Mouse (Mus musculus): ENCODE data around the gene Nxph1. TPM values are rescaled to one million over a fixed set of nuclear protein-coding genes. Genes with fewer than 3 reads are reported as not detected.

The Nxph1 gene
- polyA plus RNA-seq, 1 experiment = not detected

- Histone ChIP-seq H3K4me3 (ENCODE audit: low read depth, low read length) (no peak overlapping the region), H3K4me1 (ENCODE audit: control insufficient read depth, insufficient read depth, low read length) (no peaks in the 10 kb centered on the region), H3K36me3 (ENCODE audit: control insufficient read depth, insufficient read depth, low read length, poor library complexity, severe bottlenecking) (no peaks in the 10 kb centered on the region), H3K9ac (ENCODE audit: low read depth, poor library complexity, severe bottlenecking) (no peak overlapping the region), H3K27me3 (ENCODE audit: control insufficient read depth, insufficient read depth, low read length, poor library complexity, severe bottlenecking) (no peaks in the 10 kb centered on the region), H3K27ac (ENCODE audit: insufficient read depth, low read length) (no peak overlapping the region), H3K9me3 (replicated peaks; ENCODE audit: control insufficient read depth, insufficient read depth, low read length, poor library complexity, severe bottlenecking) (no peaks in the 10 kb centered on the region)
- TF ChIP-seq EP300 (IDR thresholded peaks at IDR 0.05; ENCODE audit: insufficient read depth, low read depth, low read length) = no peak
- no peak for TF ChIP-seq CTCF (IDR thresholded peaks at IDR 0.05; ENCODE audit: low read depth, low read length)
- no peak for TF ChIP-seq POLR2A (IDR thresholded peaks at IDR 0.05; ENCODE audit: insufficient read depth, low read length)
These were observed 262.5 kb downstream of the Nxph1 start for GRCm38 (mm10) chr6:9210730-9211129.

- Histone ChIP-seq H3K36me3 (ENCODE audit: control insufficient read depth, insufficient read depth, low read length, poor library complexity, severe bottlenecking) (no peaks in the 10 kb centered on the region), H3K27me3 (ENCODE audit: control insufficient read depth, insufficient read depth, low read length, poor library complexity, severe bottlenecking) (no peaks in the 10 kb centered on the region), H3K9ac (ENCODE audit: low read depth, poor library complexity, severe bottlenecking) (no peak overlapping the region), H3K9me3 (replicated peaks; ENCODE audit: control insufficient read depth, insufficient read depth, low read length, poor library complexity, severe bottlenecking) (no peaks in the 10 kb centered on the region), H3K27ac (ENCODE audit: insufficient read depth, low read length) (no peak overlapping the region), H3K4me1 (ENCODE audit: control insufficient read depth, insufficient read depth, low read length) (no peaks in the 10 kb centered on the region), H3K4me3 (ENCODE audit: low read depth, low read length) (no peak overlapping the region)
- TF ChIP-seq POLR2A (IDR thresholded peaks at IDR 0.05; ENCODE audit: insufficient read depth, low read length) (no peak), EP300 (IDR thresholded peaks at IDR 0.05; ENCODE audit: insufficient read depth, low read depth, low read length) (no peak), CTCF (IDR thresholded peaks at IDR 0.05; ENCODE audit: low read depth, low read length) (no peak)
These were observed 272.7 kb downstream of the Nxph1 start for GRCm38 (mm10) chr6:9220724-9221453.

- no peak overlapping the region for H3K4me3 ChIP-seq (ENCODE audit: low read depth, low read length)
- no peaks in the 10 kb centered on the region for H3K36me3 ChIP-seq (ENCODE audit: control insufficient read depth, insufficient read depth, low read length, poor library complexity, severe bottlenecking)
- no peak overlapping the region for H3K27ac ChIP-seq (ENCODE audit: insufficient read depth, low read length)
- no peaks in the 10 kb centered on the region for H3K27me3 ChIP-seq (ENCODE audit: control insufficient read depth, insufficient read depth, low read length, poor library complexity, severe bottlenecking)
- H3K9ac ChIP-seq (ENCODE audit: low read depth, poor library complexity, severe bottlenecking) = no peak overlapping the region
- H3K4me1 ChIP-seq (ENCODE audit: control insufficient read depth, insufficient read depth, low read length) = no peaks in the 10 kb centered on the region
- no peak for TF ChIP-seq CTCF (IDR thresholded peaks at IDR 0.05; ENCODE audit: low read depth, low read length)
- TF ChIP-seq EP300 (IDR thresholded peaks at IDR 0.05; ENCODE audit: insufficient read depth, low read depth, low read length) = no peak
- TF ChIP-seq POLR2A (IDR thresholded peaks at IDR 0.05; ENCODE audit: insufficient read depth, low read length) = no peak
- H3K9me3 ChIP-seq (replicated peaks; ENCODE audit: control insufficient read depth, insufficient read depth, low read length, poor library complexity, severe bottlenecking) = no peaks in the 10 kb centered on the region
These were observed 286.6 kb downstream of the Nxph1 start for GRCm38 (mm10) chr6:9234802-9235201.

GRCm38 (mm10) chr6:9267998-9268397 is 319.8 kb downstream of the Nxph1 start:
- Histone ChIP-seq H3K27me3 (ENCODE audit: control insufficient read depth, insufficient read depth, low read length, poor library complexity, severe bottlenecking) (no peaks in the 10 kb centered on the region), H3K36me3 (ENCODE audit: control insufficient read depth, insufficient read depth, low read length, poor library complexity, severe bottlenecking) (no peaks in the 10 kb centered on the region), H3K27ac (ENCODE audit: insufficient read depth, low read length) (no peak overlapping the region), H3K4me1 (ENCODE audit: control insufficient read depth, insufficient read depth, low read length) (no peaks in the 10 kb centered on the region), H3K9ac (ENCODE audit: low read depth, poor library complexity, severe bottlenecking) (no peak overlapping the region), H3K9me3 (replicated peaks; ENCODE audit: control insufficient read depth, insufficient read depth, low read length, poor library complexity, severe bottlenecking) (no peaks in the 10 kb centered on the region), H3K4me3 (ENCODE audit: low read depth, low read length) (no peak overlapping the region)
- TF ChIP-seq POLR2A (IDR thresholded peaks at IDR 0.05; ENCODE audit: insufficient read depth, low read length) (no peak), EP300 (IDR thresholded peaks at IDR 0.05; ENCODE audit: insufficient read depth, low read depth, low read length) (no peak), CTCF (IDR thresholded peaks at IDR 0.05; ENCODE audit: low read depth, low read length) (no peak)

Other genes with a start within 250 kb of the Nxph1 start
- gene Ica1, start 169.9 kb upstream of the Nxph1 start, polyA plus RNA-seq (2011; ENCODE audit: insufficient read depth, insufficient read length, low read depth, missing spikeins) = 11.0 and 12.7 TPM in 2 replicates

Data from ES-Bruce4 (cell line).